ENCODE assay signal across 10 mouse cellular contexts in the genomic region with DNA sequence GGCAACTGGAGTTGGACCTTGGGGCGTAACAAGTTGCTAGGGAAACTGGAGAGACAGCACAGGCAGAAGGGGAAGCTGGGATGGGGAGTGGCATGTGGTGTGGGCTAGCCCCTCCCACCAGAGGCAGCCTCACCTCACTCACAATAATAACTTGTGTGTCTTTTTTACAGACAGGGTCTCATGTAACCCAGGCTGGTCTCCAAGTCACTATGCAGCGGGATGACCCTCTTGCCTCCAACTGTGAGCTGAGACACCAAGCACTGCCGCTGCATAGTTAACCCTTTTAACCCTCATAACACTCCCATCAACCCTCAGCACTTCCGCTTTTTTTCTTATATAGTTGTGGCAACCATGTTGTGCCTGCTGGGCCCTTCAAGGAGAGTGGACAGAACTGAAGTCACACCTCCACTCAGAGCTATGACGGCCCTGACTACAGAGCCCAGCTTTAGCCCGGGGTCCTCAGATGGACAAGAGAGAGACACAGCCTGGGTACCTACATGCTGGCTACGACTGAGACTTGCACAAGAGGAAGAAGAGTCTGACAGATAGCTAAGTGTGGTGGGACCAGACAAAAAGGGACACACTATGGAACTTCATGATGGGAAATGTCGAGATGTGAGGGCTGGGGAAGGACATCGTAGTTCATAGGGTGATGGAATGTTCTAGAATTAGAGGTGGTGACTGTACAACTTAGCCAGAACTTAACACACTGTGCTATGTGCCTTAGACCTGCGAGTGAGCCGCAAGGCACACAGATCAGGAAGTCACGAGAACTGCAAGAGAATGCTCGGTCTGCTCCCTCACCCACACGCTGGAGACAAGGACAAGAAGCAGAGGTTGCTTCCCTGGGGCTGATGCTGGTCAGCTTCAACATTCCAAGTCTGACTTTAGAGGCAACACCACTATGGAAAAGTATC. TPM values are rescaled to one million over a fixed set of nuclear protein-coding genes. Genes with fewer than 3 reads are reported as not detected.
DNase-seq lines count a peak whose midpoint lies in the region; ATAC-seq lines count a peak whose summit lies in the region.
"Had no signal": no experiment of that assay in that cellular context is flagged by ENCODE, and none has a peak within 500 bp of the region (broad histone marks: within the 10 kb centered on the region; RNA-seq: fewer than 3 reads in every experiment).

No protein-coding gene starts in this region.

- H3K36me3 ChIP-seq in hindbrain, embryonic 13.5 days = peaks cover 66% of the 10 kb centered on the region
- peaks cover 19% of the 10 kb centered on the region for H3K36me3 ChIP-seq in hindbrain, embryonic 16.5 days (ENCODE audit: control insufficient read depth, insufficient read depth, low read length)
- peaks cover 19% of the 10 kb centered on the region for H3K36me3 ChIP-seq in liver, embryonic 16.5 days (ENCODE audit: control insufficient read depth, insufficient read depth)

- H3K4me3 ChIP-seq in hindbrain, embryonic 13.5 days = no peak overlapping the region
- no peak overlapping the region for H3K4me3 ChIP-seq in hindbrain, embryonic 16.5 days (ENCODE audit: low read length)
- no peak overlapping the region for H3K4me3 ChIP-seq in liver, embryonic 16.5 days (ENCODE audit: low read depth, low read length)
- H3K4me3 ChIP-seq: hindbrain, embryonic 10.5 days; midbrain, embryonic 13.5 days had no signal

- peaks cover 12% of the 10 kb centered on the region; the same call in 1 of the 2 replicates for H3K4me1 ChIP-seq in hindbrain, embryonic 13.5 days (replicated peaks)
- peaks cover 3% of the 10 kb centered on the region; the same call in 1 of the 2 replicates for H3K4me1 ChIP-seq in hindbrain, embryonic 16.5 days (ENCODE audit: control insufficient read depth, insufficient read depth, low read depth, low read length)
- peaks cover 60% of the 10 kb centered on the region for H3K4me1 ChIP-seq in liver, embryonic 16.5 days (ENCODE audit: control insufficient read depth, low read depth, low read length)

- intact Hi-C loops in left cerebral cortex, postnatal 36 days (cut with DNase I) = no loop called here

- DNase-seq in 416B (ENCODE audit: low read depth) (peak; percentile 61), R1 (ENCODE audit: low read depth, low spot score) (peak; percentile 65)
- no peak for DNase-seq in adrenal gland, postnatal 10 days
- DNase-seq in frontal cortex, postnatal 14 days (ENCODE audit: low spot score in 2 of 2) = no peak
- DNase-seq in left cerebral cortex, postnatal 36 days (ENCODE audit: low spot score in 2 of 2) = no peak

- no peak overlapping the region for H3K4me2 ChIP-seq in hindbrain, embryonic 13.5 days
- H3K4me2 ChIP-seq in hindbrain, embryonic 16.5 days (ENCODE audit: low read length) = no peak overlapping the region
- 0 out of 2 replicates have a peak overlapping the region, but pooled peaks have one; percentile 3 for H3K4me2 ChIP-seq in liver, embryonic 16.5 days (ENCODE audit: low read depth, low read length)
- H3K4me2 ChIP-seq: midbrain, embryonic 13.5 days had no signal

- 80% methylated on average over 14 of the region's 14 CpGs for WGBS in hindbrain, embryonic 13.5 days
- 82% methylated on average over 14 of the region's 14 CpGs for WGBS in hindbrain, embryonic 16.5 days
- WGBS in liver, embryonic 16.5 days (ENCODE audit: insufficient replicate concordance) = 44% methylated on average over 14 of the region's 14 CpGs

- peak overlapping the region; percentile 24; the same call in 1 of the 2 replicates for H3K9ac ChIP-seq in hindbrain, embryonic 13.5 days
- no peak overlapping the region for H3K9ac ChIP-seq in hindbrain, embryonic 16.5 days (ENCODE audit: low read depth, low read length)
- no peak overlapping the region; the same call in 1 of the 2 replicates for H3K9ac ChIP-seq in liver, embryonic 16.5 days (ENCODE audit: low read depth, low read length)
- H3K9ac ChIP-seq: midbrain, embryonic 13.5 days had no signal

- no peak for ATAC-seq in hindbrain, embryonic 13.5 days (ENCODE audit: low FRiP score)
- no peak for ATAC-seq in hindbrain, embryonic 16.5 days
- no peak for ATAC-seq in liver, embryonic 16.5 days (ENCODE audit: low read depth)
- ATAC-seq: midbrain, embryonic 13.5 days had no signal

- no peaks in the 10 kb centered on the region for H3K27me3 ChIP-seq in hindbrain, embryonic 13.5 days
- no peaks in the 10 kb centered on the region for H3K27me3 ChIP-seq in hindbrain, embryonic 16.5 days (replicated peaks; ENCODE audit: control insufficient read depth, insufficient read depth, low read length)
- no peaks in the 10 kb centered on the region for H3K27me3 ChIP-seq in liver, embryonic 16.5 days (ENCODE audit: control insufficient read depth, insufficient read depth, low read depth, low read length)
- H3K27me3 ChIP-seq: midbrain, embryonic 13.5 days had no signal

- no peaks in the 10 kb centered on the region for H3K9me3 ChIP-seq in hindbrain, embryonic 13.5 days
- no peaks in the 10 kb centered on the region for H3K9me3 ChIP-seq in hindbrain, embryonic 16.5 days (ENCODE audit: control insufficient read depth, low read length)
- no peaks in the 10 kb centered on the region for H3K9me3 ChIP-seq in liver, embryonic 16.5 days (replicated peaks; ENCODE audit: control insufficient read depth, low read length)
- H3K9me3 ChIP-seq: hindbrain, embryonic 10.5 days; midbrain, embryonic 13.5 days had no signal

- H3K27ac ChIP-seq in hindbrain, embryonic 13.5 days = no peak overlapping the region
- no peak overlapping the region for H3K27ac ChIP-seq in hindbrain, embryonic 16.5 days (ENCODE audit: low read depth, low read length)
- peak overlapping the region; percentile 52 for H3K27ac ChIP-seq in liver, embryonic 16.5 days (ENCODE audit: low read length)
- H3K27ac ChIP-seq: hindbrain, embryonic 10.5 days; midbrain, embryonic 13.5 days had no signal

RNA-seq across cellular contexts. Expression of a gene that starts 9.3 kb away (rescaled TPM):
- polyA plus RNA-seq in hindbrain, embryonic 13.5 days (2015; fragmentation: Nextera tagmentation; extraction: Ambion mirVana) = 51.8 and 56.8 TPM in 2 replicates
- 56.9 and 59.5 TPM in 2 replicates for polyA plus RNA-seq in hindbrain, embryonic 16.5 days (2015; fragmentation: Nextera tagmentation; extraction: Ambion mirVana)
- 26.1 and 27.4 TPM in 2 replicates for polyA plus RNA-seq in liver, embryonic 16.5 days (2015; fragmentation: Nextera tagmentation; extraction: Ambion mirVana)
- total RNA-seq in adrenal gland, postnatal 10 days (2021) = 10 to 100 TPM; 17.7 to 20.1 TPM
- 10 to 100 TPM; 14.0 TPM for total RNA-seq in left cerebral cortex, postnatal 36 days (2021)

RNA-seq across cellular contexts. Expression of a gene that starts 9.5 kb away (rescaled TPM):
- 36.4 and 42.8 TPM in 2 replicates for polyA plus RNA-seq in hindbrain, embryonic 13.5 days (2015; fragmentation: Nextera tagmentation; extraction: Ambion mirVana)
- polyA plus RNA-seq in hindbrain, embryonic 16.5 days (2015; fragmentation: Nextera tagmentation; extraction: Ambion mirVana) = 43.7 and 50.4 TPM in 2 replicates
- polyA plus RNA-seq in liver, embryonic 16.5 days (2015; fragmentation: Nextera tagmentation; extraction: Ambion mirVana) = 9.3 and 10.4 TPM in 2 replicates
- total RNA-seq in adrenal gland, postnatal 10 days (2021) = 10 to 100 TPM in 1 of 2 experiments, 1 to 10 TPM in 1; 6.9 to 13.1 TPM
- 10 to 100 TPM; 36.7 to 47.3 TPM for total RNA-seq in left cerebral cortex, postnatal 36 days (2021)

RNA-seq across cellular contexts. Expression of a gene that starts 14.6 kb away (rescaled TPM):
- polyA plus RNA-seq in hindbrain, embryonic 13.5 days (2015; fragmentation: Nextera tagmentation; extraction: Ambion mirVana) = 55.4 and 56.2 TPM in 2 replicates
- polyA plus RNA-seq in hindbrain, embryonic 16.5 days (2015; fragmentation: Nextera tagmentation; extraction: Ambion mirVana) = 35.6 and 55.7 TPM in 2 replicates
- 41.5 and 54.4 TPM in 2 replicates for polyA plus RNA-seq in liver, embryonic 16.5 days (2015; fragmentation: Nextera tagmentation; extraction: Ambion mirVana)
- 100 to 1,000 TPM; 249 to 298 TPM for total RNA-seq in adrenal gland, postnatal 10 days (2021)
- total RNA-seq in left cerebral cortex, postnatal 36 days (2021) = 10 to 100 TPM; 39.9 to 42.0 TPM

RNA-seq across cellular contexts. Expression of a gene that starts 35.6 kb away (rescaled TPM):
- 75.7 and 77.8 TPM in 2 replicates for polyA plus RNA-seq in hindbrain, embryonic 13.5 days (2015; fragmentation: Nextera tagmentation; extraction: Ambion mirVana)
- polyA plus RNA-seq in hindbrain, embryonic 16.5 days (2015; fragmentation: Nextera tagmentation; extraction: Ambion mirVana) = 21.2 and 83.2 TPM in 2 replicates
- 2.8 and 5.1 TPM in 2 replicates for polyA plus RNA-seq in liver, embryonic 16.5 days (2015; fragmentation: Nextera tagmentation; extraction: Ambion mirVana)
- 10 to 100 TPM; 50.4 to 65.3 TPM for total RNA-seq in adrenal gland, postnatal 10 days (2021)
- 100 to 1,000 TPM in 1 of 2 experiments, 10 to 100 TPM in 1; 93.4 to 100 TPM for total RNA-seq in left cerebral cortex, postnatal 36 days (2021)

RNA-seq across cellular contexts. Expression of a gene that starts 49.6 kb away (rescaled TPM):
- 100 and 101 TPM in 2 replicates for polyA plus RNA-seq in hindbrain, embryonic 13.5 days (2015; fragmentation: Nextera tagmentation; extraction: Ambion mirVana)
- 102 and 105 TPM in 2 replicates for polyA plus RNA-seq in hindbrain, embryonic 16.5 days (2015; fragmentation: Nextera tagmentation; extraction: Ambion mirVana)
- polyA plus RNA-seq in liver, embryonic 16.5 days (2015; fragmentation: Nextera tagmentation; extraction: Ambion mirVana) = 20.9 and 21.2 TPM in 2 replicates
- 10 to 100 TPM; 64.7 to 82.6 TPM for total RNA-seq in adrenal gland, postnatal 10 days (2021)
- 100 to 1,000 TPM; 133 to 160 TPM for total RNA-seq in left cerebral cortex, postnatal 36 days (2021)

Comparison
In these comparisons a context has a peak if more than half of its experiments do, and no peak if none do; other contexts are left out.
1. DNase-seq: peak in 416B (single experiment) and R1 (single experiment); none in adrenal gland, postnatal 10 days (single experiment), frontal cortex, postnatal 14 days (0 of 2) and left cerebral cortex, postnatal 36 days (0 of 2).